Mouse (Mus musculus) layer of hippocampus, adult 2 months (tissue): ENCODE data around the gene Ahsg. TPM values are rescaled to one million over a fixed set of nuclear protein-coding genes. Genes with fewer than 3 reads are reported as not detected.

Source experiments
- DNase-seq, 2 experiments: peaks; one replicate each; pipeline ENCODE4 v3.0.0; 2022; ENCODE audit warnings: low spot score in 2 of 2
- H3K27ac ChIP-seq: fragments of 200-600 bp; 2 replicates; pipeline ENCODE4 v1.8.1; 2022
- H3K4me3 ChIP-seq: fragments of 200-600 bp; 2 replicates; pipeline ENCODE4 v1.8.1; 2022; ENCODE audit warnings: mild to moderate bottlenecking
- CTCF ChIP-seq: fragments of 200-600 bp; conservative IDR thresholded peaks from 2 replicates; pipeline ENCODE4 v1.8.1; 2022; ENCODE audit warnings: antibody characterized with exemption, mild to moderate bottlenecking, moderate library complexity
- long read RNA-seq, 2 experiments: library from polyadenylated mRNA; stranded (forward); transcript quantifications; one replicate each; pipeline ENCODE4 v2.0.0; 2021; ENCODE audit warnings: borderline mapping rate in 2 of 2
- total RNA-seq, 2 experiments: library from RNA; stranded (reverse); gene quantifications; 2 replicates each; pipeline ENCODE4 v1.2.3; 2021

Ahsg gene
- not detected for total RNA-seq
- long read RNA-seq, experiment 1: 0 reads
- long read RNA-seq, experiment 2: 0 reads

GRCm38 (mm10) chr16:22890683-22891510 lies at the start of gene Ahsg:
TSS of gene Ahsg (plus strand) at chr16:22891277.
- H3K27ac ChIP-seq: no peak within 1 kb of the TSS
- no peak for TF ChIP-seq CTCF
- no peak within 1 kb of the TSS for H3K4me3 ChIP-seq
- no peak for DNase-seq

DNA sequence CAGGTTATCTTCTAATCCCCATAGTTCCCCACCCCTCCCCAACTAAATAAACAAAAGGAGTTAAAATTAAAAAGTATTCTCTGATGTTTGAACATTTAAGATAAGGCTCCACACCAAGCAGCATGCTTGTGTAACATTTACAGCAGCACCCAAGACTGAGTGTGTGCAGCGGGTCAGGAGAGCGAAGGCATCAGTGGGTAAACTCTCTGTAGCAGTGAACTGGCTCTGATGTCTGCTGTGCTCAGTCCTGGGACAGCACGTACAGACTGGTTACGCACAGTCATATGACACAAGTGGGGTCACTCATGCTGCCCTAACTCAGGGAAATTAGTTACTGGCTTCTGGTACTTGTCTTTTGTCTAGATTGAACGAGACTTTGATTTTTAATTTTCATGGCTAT lies 48.2 kb upstream of the Ahsg start:
- TF ChIP-seq CTCF: no peak
- Histone ChIP-seq H3K27ac (no peak overlapping the region), H3K4me3 (no peak overlapping the region)
- no peak for DNase-seq

DNA sequence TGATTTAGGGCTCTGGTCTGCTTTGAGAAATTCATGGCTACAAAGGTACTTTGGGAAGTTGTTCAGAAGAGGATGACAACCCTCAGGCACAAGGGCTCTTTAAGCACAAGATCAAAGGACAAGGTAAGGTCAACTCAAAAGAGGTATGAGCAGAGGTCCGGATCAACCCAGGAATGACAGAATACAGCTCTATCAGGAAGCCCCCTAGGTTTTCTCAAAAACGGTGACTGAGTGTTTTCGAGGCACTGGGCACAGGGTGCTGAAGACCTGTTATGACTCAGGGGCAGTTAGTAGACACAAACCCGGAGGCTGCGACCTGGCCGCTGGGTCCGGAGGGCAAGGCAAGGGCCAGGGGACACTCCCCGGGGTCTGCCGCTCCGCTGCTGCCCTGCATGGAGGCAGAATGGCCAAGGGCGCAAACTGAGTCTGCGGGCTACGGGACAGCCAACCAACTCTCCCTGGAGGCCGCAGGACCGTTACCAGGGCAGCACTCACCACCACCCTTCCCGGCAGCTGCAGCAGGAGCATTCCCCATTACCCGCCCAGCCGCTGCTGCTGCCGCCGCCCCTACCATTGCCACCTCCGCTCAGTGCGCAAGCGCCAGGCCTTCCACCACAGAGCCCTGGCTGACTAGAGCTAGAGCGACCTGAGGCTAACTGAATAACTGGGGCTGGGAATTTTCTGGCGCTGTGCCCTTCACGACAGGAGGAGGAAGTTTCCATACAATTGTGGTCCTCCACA lies 46.8 kb upstream of the Ahsg start:
- H3K4me3 ChIP-seq: peak overlapping the region; percentile 81

GRCm38 (mm10) chr16:22844834-22845233 lies 46.2 kb upstream of the Ahsg start:
- no peak for DNase-seq
- no peak for TF ChIP-seq CTCF
- H3K27ac ChIP-seq: peak overlapping the region; percentile 90
- H3K4me3 ChIP-seq: peak overlapping the region; percentile 81

More for the DNA sequence above, 46.8 kb upstream of the Ahsg start:
- peak overlapping the region; percentile 90 for H3K27ac ChIP-seq
- TF ChIP-seq CTCF: no peak
- peak; percentile 76 to 77 for DNase-seq

DNA sequence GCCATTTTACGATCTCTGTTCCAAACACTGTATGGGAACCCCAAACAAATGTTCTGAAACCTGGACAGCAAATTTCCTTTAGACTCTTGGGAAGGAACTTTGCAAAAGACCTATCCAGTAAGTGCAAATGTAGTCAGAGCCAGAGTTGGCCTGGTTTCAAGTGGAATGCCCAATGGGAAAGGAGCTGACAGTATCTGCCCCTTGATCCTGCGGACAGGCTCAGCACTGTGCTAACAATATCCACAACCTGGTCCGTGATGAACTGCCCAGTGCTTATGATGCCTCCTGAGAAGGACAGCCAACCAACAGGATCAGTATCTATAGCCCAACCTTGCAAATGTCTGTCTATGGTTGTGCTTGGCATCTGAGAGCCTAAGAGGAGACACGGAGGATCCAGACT lies 45.6 kb upstream of the Ahsg start:
- no peak for TF ChIP-seq CTCF
- DNase-seq: no peak
- Histone ChIP-seq H3K4me3 (no peak overlapping the region), H3K27ac (no peak overlapping the region)

- H3K4me3 ChIP-seq: no peak overlapping the region
- TF ChIP-seq CTCF: no peak
- H3K27ac ChIP-seq: no peak overlapping the region
- no peak for DNase-seq
Observed at GRCm38 (mm10) chr16:22847686-22848085, 43.4 kb upstream of the Ahsg start.

DNA sequence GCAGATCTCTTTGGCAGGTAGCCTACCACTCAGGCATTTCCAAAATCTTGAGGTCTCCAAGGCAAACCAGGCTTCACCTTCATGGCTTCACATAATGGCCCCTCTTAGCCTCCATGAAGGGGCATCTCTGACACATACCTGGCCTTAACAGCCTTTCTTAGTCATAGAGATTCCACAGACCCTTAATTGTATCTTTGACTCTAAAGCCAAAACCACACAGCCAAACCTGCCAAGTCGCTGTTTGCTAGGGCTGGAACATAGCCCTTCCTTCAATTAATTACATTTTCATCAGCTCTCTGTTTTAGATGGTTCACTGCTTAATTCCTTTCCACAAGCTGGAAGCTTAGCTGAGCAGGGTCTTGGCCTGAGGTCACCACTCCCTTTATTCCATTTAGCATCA lies 42.7 kb upstream of the Ahsg start:
- H3K27ac ChIP-seq: no peak overlapping the region
- TF ChIP-seq CTCF: no peak
- DNase-seq: no peak

GRCm38 (mm10) chr16:22852709-22853108 lies 38.4 kb upstream of the Ahsg start:
- no peak for DNase-seq
- TF ChIP-seq CTCF: no peak

More for the DNA sequence above, 42.7 kb upstream of the Ahsg start:
- H3K4me3 ChIP-seq: no peak overlapping the region

DNA sequence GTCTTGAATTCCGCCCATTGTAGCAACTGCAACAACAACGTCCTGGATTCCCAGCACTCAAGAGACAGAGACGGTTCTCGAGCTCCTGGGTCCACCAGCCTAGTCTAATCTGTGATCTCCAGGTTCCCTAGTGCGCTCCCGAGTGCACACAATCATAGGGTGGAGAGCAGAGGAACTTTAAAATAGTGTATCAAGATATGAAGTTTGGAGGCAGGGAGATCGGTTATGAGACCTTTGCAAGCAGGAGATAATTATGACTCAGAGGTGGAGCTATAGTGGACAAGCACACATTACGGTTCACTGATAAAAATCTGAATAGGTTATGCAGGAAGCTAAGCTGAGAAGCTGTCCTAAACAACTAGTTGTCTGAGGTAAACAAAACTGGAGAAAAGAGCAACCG lies 34.3 kb upstream of the Ahsg start:
- Histone ChIP-seq H3K27ac (peak overlapping the region; percentile 81), H3K4me3 (peak overlapping the region; percentile 98)
- DNase-seq: no peak
- TF ChIP-seq CTCF: no peak

More at GRCm38 (mm10) chr16:22852709-22853108, 38.4 kb upstream of the Ahsg start:
- Histone ChIP-seq H3K4me3 (no peak overlapping the region), H3K27ac (no peak overlapping the region)

DNA sequence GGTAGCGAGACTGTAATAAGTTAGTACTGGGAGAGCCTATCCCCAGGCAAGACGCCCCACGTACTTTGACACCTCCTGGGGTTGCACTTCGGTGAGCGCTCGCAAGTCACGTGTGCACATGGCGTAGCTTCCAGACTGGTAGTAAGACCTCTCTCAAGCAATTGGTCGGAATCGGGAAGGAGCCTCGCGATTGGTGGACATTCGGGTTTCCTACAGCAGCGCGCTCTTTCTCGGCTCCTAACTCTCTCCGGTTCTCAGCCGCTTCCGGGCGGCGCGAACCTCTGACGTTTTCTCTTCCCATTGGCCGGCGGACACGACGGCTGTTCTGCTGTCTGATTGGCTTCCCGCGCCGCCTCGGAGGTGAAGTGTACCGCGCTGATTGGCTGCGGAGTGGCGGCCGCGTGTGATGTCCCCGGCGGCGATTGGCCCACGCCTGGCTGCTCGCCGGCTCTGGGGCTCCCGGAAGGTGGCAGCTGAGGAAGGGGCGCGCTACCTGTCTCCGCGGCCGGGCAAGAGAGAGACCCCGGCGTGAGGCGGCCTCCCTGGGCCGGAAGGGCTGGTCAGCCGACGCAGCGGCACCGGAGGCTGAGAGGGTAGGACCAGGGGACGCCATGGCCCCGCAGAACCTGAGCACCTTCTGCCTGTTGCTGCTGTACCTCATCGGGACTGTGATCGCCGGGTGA lies 33.5 kb upstream of the Ahsg start, which contains the start of the genes Tbccd1 and Dnajb11:
Tbccd1 (minus strand) TSS at position 239 of the 683 bp plus-strand sequence.
Dnajb11 (plus strand) TSS at position 415 of the 683 bp plus-strand sequence.
- Histone ChIP-seq H3K27ac (peak within 1 kb of the TSS; percentile 90), H3K4me3 (peak within 1 kb of the TSS; percentile 98)
- no peak for TF ChIP-seq CTCF
- peak; percentile 98 to 100 for DNase-seq

GRCm38 (mm10) chr16:22872397-22872796 lies 18.7 kb upstream of the Ahsg start:
- no peak for DNase-seq
- Histone ChIP-seq H3K4me3 (no peak overlapping the region), H3K27ac (peak overlapping the region; percentile 40; the same call in 1 of the 2 replicates)
- TF ChIP-seq CTCF: no peak

DNA sequence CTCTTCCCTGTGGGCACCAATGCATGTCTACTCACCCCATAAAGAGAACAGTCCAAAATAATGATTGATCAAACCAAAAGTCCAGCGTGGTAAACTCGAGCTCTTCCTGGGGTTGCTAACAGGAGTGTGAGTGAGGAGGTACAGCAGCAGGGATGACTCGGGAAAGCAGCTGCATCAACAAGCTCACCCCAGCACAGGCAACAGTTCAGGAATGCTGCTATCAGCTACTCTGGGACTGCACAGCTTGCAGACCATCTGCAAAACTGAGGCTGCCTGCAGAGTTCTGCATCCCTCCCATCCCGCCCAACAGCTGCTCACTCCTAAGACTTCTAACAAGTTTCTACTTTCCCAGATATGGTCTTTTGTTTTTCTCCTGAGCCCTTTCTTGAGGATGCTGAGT lies 17.7 kb upstream of the Ahsg start:
- Histone ChIP-seq H3K4me3 (no peak overlapping the region), H3K27ac (peak overlapping the region; percentile 40; the same call in 1 of the 2 replicates)
- no peak for TF ChIP-seq CTCF
- DNase-seq: no peak
